Mouse (Mus musculus) ovary, postnatal 10 days (tissue): ENCODE data around the gene Cyp2c38.
"Not testable (repeated sequence)": the region's sequence is repeated elsewhere in the genome, so short reads cannot be mapped to it uniquely, and the experiment has no call there.

Experiments used
- DNase-seq: peaks from one replicate; pipeline ENCODE4 v3.0.0; 2022; ENCODE audit warnings: low spot score

Cyp2c38 gene

GRCm38 (mm10) chr19:39462941-39463340, at the start of gene Cyp2c38:
Cyp2c38 (minus strand) TSS chr19:39463075.
- DNase-seq, result no peak

- DNase-seq, result no peak
Observed at GRCm38 (mm10) chr19:39510534-39510933, 47.7 kb upstream of the Cyp2c38 start, which contains the start of gene Cyp2c39. Cyp2c39 (plus strand) TSS chr19:39510862.

- no peak for DNase-seq
Observed at GRCm38 (mm10) chr19:39509533-39509932, 46.7 kb upstream of the Cyp2c38 start.

GRCm38 (mm10) chr19:39506341-39506740, 43.5 kb upstream of the Cyp2c38 start:
- no peak for DNase-seq

- not testable (repeated sequence) for DNase-seq
Observed at GRCm38 (mm10) chr19:39483961-39484360, 21.1 kb upstream of the Cyp2c38 start.

GRCm38 (mm10) chr19:39463923-39464322, 1.0 kb upstream of the Cyp2c38 start:
- no peak for DNase-seq
